Mouse (Mus musculus) MEL-GATA-1-ER (cell line): ENCODE measurements around the gene Eif4a2.

Source experiments
- DNase-seq: peaks from one replicate; pipeline ENCODE4 v3.0.0-alpha.2; 2012; ENCODE audit warnings: low read depth; ENCODE audit errors: extremely low read depth

The Eif4a2 gene

DNA sequence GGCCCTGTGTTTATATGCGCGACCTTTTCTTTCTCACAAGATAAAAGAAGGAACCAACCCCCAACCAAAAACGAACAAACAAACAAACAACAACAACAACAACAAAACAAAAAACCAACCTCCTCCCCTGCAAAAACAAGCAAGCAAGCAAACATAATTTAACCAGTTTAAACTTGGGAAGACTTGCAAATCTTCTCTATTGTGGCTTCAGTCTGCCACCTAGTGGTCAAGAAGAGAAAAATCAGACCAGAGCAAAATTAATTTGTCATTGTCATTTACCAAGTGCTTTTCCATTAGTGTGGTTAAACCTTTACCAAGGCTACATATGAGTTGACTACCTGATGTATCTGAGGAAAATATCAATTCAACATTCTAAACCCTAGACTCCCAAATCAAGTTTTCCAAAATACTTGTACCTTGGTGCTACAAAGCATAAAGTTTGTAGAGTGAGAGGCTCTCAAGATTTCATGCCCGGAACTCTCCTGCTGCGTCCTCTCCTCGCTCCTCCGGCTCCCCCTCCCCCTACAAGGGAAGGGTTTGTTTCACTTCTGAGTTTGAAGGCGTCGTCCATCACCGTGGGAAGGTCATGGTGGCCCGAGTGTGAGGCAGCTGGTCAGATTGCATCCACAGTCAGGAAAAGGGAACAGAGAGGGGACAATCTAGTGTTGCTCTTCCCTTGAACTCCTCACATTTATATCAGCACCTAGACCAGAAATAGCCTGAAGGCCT is 28.3 kb downstream of the Eif4a2 start:
- DNase-seq: no peak

DNA sequence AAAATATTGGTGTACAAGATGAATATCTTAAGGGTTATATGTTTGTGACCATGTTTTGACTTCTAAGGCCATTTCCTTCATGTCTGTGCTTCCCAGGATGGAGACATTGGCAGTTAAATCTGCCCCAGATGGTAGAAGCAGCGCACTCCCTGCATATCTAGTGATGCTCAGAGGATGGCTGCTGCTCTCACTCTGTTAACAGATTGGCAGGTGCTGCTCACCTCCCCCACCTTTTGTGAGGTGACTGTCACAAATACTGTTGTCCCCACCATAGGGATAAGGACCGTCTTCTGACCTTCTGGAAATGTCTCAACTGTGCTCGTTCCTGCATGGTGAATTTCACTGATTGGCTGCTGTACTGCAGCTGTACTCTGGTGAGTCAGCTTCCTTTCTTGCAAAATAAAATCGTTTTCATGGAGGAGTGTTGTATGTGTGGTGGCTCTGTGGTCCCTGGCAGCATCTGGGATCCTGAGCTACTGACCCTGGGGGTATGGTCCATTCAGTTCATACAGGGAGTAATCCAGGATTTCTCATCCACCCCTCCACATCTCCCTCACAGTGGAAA is 29.2 kb downstream of the Eif4a2 start:
- DNase-seq: no peak

DNA sequence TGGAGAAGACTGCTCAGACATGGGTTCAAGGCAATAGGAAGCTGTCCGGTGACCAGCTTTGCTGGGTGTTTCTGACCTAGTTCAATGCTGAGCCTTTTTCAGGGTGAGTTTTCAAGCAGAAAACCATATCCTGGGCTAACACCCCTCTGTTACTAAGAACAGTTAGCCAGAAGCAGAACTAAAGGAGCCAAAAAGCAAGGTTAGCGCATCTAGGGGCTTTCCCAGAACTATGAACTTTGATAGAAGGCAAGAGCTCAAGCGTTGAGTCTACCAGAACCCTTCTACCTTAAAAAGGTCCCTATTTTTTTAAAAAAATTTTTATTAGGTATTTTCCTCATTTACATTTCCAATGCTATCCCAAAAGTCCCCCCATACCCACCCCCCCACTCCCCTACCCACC is 33.7 kb downstream of the Eif4a2 start:
- no peak for DNase-seq

DNA sequence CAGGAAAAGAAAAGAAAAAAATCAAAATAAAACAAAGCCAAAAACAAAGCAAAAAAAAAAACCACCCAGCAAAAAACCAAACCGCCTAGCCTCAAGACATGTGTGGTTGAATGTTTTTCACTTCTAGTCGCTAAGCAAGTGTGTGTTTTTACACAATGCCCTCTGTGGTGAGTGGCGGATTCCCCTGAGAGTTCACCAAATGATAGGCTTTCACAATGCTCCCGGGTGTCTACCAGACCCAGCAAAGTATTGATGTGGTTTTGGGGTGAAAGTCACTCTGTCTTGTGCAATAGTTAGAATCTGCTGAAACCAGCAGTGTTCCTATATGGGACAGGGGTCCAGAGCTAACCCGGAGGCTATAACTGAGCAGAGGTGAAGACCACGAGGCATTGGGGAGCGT is 37.1 kb downstream of the Eif4a2 start:
- DNase-seq: no peak

DNA sequence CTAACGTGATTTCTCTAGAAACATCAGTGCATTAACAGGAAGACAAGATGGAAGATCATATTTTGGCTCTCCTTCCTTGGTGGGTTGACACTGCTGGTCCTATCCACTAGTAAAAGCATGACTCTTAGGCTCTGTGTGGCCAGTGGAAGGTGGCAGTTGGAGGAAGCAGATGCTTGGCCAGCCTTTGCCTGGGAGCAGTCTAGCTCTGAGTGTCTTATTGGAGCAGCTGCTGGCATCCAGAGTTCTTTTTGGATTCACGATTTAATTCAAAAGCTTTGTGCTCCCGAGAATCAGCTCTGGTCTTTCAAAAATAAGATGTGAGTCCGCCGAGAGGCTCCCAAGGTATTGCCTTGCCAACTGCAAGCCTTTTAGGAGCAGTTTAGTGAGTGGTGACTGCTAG is 38.0 kb downstream of the Eif4a2 start:
- no peak for DNase-seq

DNA sequence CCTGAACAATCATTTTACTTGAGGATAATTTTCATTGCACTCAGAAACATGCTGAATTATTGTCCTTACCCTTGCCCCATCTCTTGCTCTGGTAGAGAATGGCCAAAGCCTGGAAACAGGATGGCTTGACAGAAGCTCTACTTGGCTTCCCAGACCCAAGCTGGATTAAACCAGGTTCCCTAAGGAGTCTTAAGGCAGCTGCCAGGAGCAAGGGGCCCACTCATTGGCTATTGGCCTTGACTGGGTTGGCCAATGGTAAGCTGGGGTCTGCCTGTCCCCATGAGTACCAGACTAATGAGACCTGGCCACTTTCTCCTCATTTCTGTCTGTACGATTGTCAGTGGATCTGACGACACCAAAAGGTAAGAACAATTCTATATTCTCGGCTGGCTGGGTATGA is 39.0 kb downstream of the Eif4a2 start, which contains the start of gene Adipoq:
Gene Adipoq (plus strand): TSS at position 257 of the 400 bp plus-strand sequence.
- DNase-seq: no peak

DNA sequence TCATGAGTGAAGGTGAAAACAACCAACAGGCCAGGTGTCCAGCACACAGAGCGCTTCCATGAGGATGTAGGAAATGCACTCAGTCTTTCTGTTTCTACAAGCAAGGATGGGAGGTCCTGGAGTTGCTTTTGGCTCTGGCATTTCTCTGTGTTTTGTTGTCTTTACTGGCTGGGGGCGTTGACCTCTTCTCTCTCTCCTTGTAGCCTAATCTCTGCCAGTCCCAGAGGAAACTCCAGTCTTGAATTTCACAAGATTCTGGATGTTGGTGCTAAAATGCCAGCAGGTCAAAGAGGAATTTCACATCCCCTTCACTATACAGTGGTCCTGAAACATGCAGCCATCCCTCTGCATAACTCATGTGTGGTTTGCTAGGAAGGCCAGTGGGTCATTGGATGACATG is 41.7 kb downstream of the Eif4a2 start:
- DNase-seq: no peak

DNA sequence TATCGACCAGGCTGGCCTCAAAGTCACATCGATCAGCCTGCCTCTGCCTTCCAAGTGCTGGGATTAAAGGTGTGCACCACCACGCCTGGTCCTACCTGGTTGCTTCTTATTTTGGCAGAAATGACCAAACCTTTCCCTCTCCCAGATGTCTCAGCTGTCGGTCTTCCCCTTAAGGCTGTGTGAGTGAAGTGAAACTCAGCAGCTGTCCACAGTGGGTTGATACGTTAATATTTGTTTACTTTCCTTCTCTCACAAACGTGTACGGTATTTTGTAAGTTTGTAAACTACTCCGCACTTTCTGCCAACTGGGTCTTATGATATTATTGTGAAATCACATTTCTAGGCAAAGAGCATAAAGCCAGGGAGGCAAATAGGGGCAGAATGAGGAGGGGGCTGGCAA is 42.2 kb downstream of the Eif4a2 start:
- DNase-seq: no peak

DNA sequence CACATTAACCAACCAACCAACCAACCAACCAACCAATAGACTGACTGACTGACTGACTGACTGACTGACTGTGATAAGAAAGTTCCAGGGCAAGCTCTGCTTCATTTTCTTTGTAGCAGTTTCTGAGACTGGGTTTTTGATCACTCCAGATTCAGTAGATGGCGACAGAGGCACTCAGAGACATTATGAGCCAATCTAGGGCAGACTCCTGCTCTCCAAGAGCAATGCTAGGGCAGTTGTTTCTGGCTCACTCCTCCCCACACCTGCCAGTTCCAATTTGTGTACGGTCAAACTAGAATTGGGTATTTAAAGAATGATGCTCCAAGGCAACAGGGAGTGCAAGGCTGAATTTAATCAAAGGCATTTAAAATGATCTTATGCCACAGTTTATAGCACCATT is 44.2 kb downstream of the Eif4a2 start:
- DNase-seq: no peak

DNA sequence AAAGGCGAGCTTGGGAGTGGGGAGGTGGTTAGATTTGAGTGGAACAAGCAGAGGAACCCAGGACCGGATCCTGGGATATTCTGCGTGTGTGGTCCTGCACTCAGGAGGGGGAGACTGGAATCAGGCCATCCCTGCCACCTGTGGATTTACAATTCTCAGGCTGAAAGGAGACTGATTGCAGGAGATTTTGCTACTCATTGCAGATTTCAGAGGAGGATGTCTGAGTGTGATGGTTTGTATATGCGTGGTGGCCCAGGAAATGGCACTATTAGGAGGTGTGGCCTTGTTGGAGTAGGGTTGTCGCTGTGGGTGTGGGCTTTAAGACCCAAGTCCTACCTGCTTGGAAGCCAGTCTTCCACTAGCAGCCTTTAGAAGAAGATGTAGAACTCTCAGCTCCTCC is 47.0 kb downstream of the Eif4a2 start:
- no peak for DNase-seq

DNA sequence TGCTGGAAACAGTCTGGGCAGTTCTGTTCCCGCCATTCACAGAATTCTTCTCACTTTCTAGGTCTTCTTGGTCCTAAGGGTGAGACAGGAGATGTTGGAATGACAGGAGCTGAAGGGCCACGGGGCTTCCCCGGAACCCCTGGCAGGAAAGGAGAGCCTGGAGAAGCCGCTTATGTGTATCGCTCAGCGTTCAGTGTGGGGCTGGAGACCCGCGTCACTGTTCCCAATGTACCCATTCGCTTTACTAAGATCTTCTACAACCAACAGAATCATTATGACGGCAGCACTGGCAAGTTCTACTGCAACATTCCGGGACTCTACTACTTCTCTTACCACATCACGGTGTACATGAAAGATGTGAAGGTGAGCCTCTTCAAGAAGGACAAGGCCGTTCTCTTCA is 49.8 kb downstream of the Eif4a2 start:
- DNase-seq: no peak

DNA sequence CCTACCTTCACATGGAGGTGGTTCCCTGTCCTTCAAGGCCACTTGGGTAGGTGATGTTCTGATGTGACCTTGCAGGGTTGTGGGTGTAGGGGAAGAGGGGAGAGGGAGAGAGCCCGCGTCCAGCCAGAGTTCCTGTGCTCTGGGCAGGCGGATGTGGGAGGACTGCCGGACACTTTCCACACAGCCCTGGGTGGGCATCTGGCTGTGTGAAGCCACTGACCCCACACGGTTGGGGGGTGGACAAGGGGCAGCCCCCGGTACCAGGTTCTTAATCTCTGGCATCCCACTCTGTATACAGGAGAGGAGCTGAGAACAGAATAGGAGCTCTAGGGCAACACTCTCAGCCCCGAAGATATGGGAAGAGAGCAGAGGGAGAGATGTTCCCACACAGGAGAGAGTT is 51.0 kb downstream of the Eif4a2 start:
- no peak for DNase-seq

DNA sequence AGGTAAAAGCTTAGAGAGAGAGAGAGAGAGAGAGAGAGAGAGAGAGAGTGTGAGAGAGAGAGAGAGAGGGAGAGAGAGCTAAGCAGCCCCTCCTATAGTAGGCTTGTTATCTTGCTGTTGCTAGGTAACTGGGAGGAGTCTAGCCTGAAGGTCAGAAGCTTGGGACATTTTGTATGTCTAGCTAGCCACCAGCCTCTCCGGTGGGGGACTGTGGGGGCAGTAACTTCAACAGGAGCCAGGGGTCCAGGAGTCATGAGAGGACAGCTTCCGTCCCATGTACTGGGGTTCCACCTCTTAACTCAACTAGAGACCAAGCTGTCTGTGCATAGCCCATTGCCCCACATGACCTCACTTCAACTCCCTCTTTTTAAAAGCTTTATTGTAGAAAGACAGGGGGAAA is 51.7 kb downstream of the Eif4a2 start:
- no peak for DNase-seq

DNA sequence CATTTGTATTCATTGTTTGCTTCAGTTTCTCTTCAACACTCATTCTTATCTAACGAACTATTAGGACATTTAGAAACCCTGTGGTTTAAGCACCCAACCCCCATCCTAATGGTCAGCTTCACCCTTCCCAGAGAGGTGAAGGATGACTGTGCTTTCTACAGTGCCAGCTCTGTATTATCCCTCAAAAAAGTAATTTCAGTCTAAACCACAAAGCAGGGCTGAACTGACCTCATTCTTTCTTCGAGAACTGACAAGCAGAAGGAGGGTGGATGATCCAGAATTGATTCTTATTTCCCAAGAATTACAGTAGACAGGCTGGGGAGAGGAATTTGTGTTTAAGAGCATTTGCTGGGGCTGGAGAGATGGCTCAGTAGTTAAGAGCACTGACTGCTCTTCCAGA is 52.5 kb downstream of the Eif4a2 start:
- no peak for DNase-seq

DNA sequence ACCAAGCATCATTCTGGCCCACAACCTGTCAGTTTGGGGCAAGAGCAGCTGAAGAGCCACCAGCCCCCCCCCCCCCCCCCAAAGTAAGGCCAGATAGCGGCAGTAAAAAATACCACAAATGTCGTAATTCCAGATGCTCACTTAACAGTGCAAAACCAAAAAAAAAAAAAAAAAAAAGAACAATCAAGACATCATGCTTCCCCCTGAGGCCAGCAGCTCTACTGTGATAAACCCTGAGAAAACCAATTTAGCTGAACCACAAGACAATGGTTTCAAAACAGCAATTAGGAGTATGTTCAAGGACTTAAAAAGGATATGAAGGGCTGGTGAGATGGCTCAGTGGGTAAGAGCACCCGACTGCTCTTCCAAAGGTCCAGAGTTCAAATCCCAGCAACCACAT is 54.9 kb downstream of the Eif4a2 start:
- no peak for DNase-seq
